Comparison of ENCODE assay signal across 12 mouse cellular contexts in genomic region chr5:34908726-34909633, GRCm38 (mm10). TPM values are rescaled to one million over a fixed set of nuclear protein-coding genes. Genes with fewer than 3 reads are reported as not detected.
DNase-seq lines count a peak whose midpoint lies in the region; ATAC-seq and TF ChIP-seq lines count a peak whose summit lies in the region.
"Had no signal": no experiment of that assay in that cellular context is flagged by ENCODE, and none has a peak within 500 bp of the region (broad histone marks: within the 10 kb centered on the region; RNA-seq: fewer than 3 reads in every experiment).

No protein-coding gene starts in this region.

- no peak for DNase-seq in heart, embryonic 10.5 days (ENCODE audit: low spot score)
- no peak for DNase-seq in heart, postnatal 36 days
- peak; percentile 25 for DNase-seq in ES-CJ7 (ENCODE audit: low read depth, low spot score)
- no peak for DNase-seq in limb, embryonic 14.5 days (ENCODE audit: low spot score)
- DNase-seq in lung, postnatal 4 days: peak; percentile 27 to 71
- DNase-seq in left cerebral cortex, adult 9 months (ENCODE audit: low spot score in 2 of 2): no peak
- DNase-seq in adrenal gland, postnatal 4 days (ENCODE audit: low spot score in 2 of 2): no peak
- DNase-seq in forebrain, embryonic 14.5 days (ENCODE audit: low spot score): no peak
- DNase-seq: forebrain, postnatal 0 days; kidney, postnatal 10 days; retina, postnatal 1 day had no signal

- peak; percentile 56; the same call in 1 of the 2 replicates for ATAC-seq in limb, embryonic 14.5 days (ENCODE audit: low FRiP score, low read depth)
- no peak for ATAC-seq in forebrain, embryonic 14.5 days
- ATAC-seq: forebrain, postnatal 0 days had no signal

- H3K4me1 ChIP-seq in heart, embryonic 10.5 days: peaks cover 11% of the 10 kb centered on the region
- H3K4me1 ChIP-seq in limb, embryonic 14.5 days (ENCODE audit: control insufficient read depth, insufficient read depth, low read length): no peaks in the 10 kb centered on the region
- H3K4me1 ChIP-seq in forebrain, embryonic 14.5 days (ENCODE audit: control insufficient read depth, insufficient read depth, low read length): no peaks in the 10 kb centered on the region

- WGBS in heart, embryonic 10.5 days: 81% methylated on average over 9 of the region's 9 CpGs
- WGBS in limb, embryonic 14.5 days: 69% methylated on average over 9 of the region's 9 CpGs
- 75% methylated on average over 9 of the region's 9 CpGs for WGBS in forebrain, embryonic 14.5 days

- no peaks in the 10 kb centered on the region for H3K27me3 ChIP-seq in heart, embryonic 10.5 days (ENCODE audit: insufficient read depth, poor library complexity, severe bottlenecking)
- H3K27me3 ChIP-seq in limb, embryonic 14.5 days (ENCODE audit: control insufficient read depth, insufficient read depth, low read length): no peaks in the 10 kb centered on the region
- H3K27me3 ChIP-seq in forebrain, embryonic 14.5 days (replicated peaks; ENCODE audit: control insufficient read depth, insufficient read depth, low read length): no peaks in the 10 kb centered on the region

- H3K9ac ChIP-seq in limb, embryonic 14.5 days (ENCODE audit: low read depth, low read length, severe bottlenecking): no peak overlapping the region
- H3K9ac ChIP-seq in forebrain, embryonic 14.5 days (ENCODE audit: low read length): no peak overlapping the region
- H3K9ac ChIP-seq: forebrain, postnatal 0 days had no signal

- intact Hi-C loops in heart, postnatal 36 days (cut with DNase I): no loop called here

- no peaks in the 10 kb centered on the region for H3K9me3 ChIP-seq in heart, embryonic 10.5 days
- no peaks in the 10 kb centered on the region for H3K9me3 ChIP-seq in limb, embryonic 14.5 days (ENCODE audit: control insufficient read depth, low read length)
- H3K9me3 ChIP-seq in forebrain, embryonic 14.5 days (replicated peaks; ENCODE audit: control insufficient read depth, low read length): no peaks in the 10 kb centered on the region

- no peak overlapping the region for H3K4me2 ChIP-seq in limb, embryonic 14.5 days (replicated peaks; ENCODE audit: low read depth, low read length, severe bottlenecking)
- no peak overlapping the region for H3K4me2 ChIP-seq in forebrain, embryonic 14.5 days (ENCODE audit: low read length)

- H3K36me3 ChIP-seq in heart, embryonic 10.5 days: peaks cover 74% of the 10 kb centered on the region
- H3K36me3 ChIP-seq in limb, embryonic 14.5 days (ENCODE audit: control insufficient read depth, insufficient read depth, low read length): peaks cover 70% of the 10 kb centered on the region
- H3K36me3 ChIP-seq in forebrain, embryonic 14.5 days (ENCODE audit: control insufficient read depth, insufficient read depth, low read length): peaks cover 63% of the 10 kb centered on the region

- TF ChIP-seq POLR2A in limb, embryonic 14.5 days (IDR thresholded peaks at IDR 0.05; ENCODE audit: borderline replicate concordance, extremely low read depth, insufficient read depth, insufficient read length): no peak

- H3K27ac ChIP-seq in heart, embryonic 10.5 days: peak overlapping the region; percentile 64
- H3K27ac ChIP-seq in limb, embryonic 14.5 days (replicated peaks; ENCODE audit: low read depth, low read length): no peak overlapping the region
- no peak overlapping the region for H3K27ac ChIP-seq in forebrain, embryonic 14.5 days (ENCODE audit: low read depth, low read length)

- H3K4me3 ChIP-seq in heart, embryonic 10.5 days: no peak overlapping the region
- H3K4me3 ChIP-seq in limb, embryonic 14.5 days (replicated peaks; ENCODE audit: low read length): no peak overlapping the region
- H3K4me3 ChIP-seq in forebrain, embryonic 14.5 days (ENCODE audit: low read depth, low read length): no peak overlapping the region
- H3K4me3 ChIP-seq: myocyte had no signal

RNA-seq across cellular contexts. Expression of gene Msantd1, which starts 1.2 kb away (rescaled TPM):
- 0.37 and 1.3 TPM in 2 replicates for polyA plus RNA-seq in heart, embryonic 10.5 days (2016; fragmentation: Nextera tagmentation; extraction: Ambion mirVana)
- total RNA-seq in heart, postnatal 36 days (2021): under 1 TPM; 0.39 to 0.60 TPM
- 4.5 and 5.8 TPM in 2 replicates for polyA plus RNA-seq in limb, embryonic 14.5 days (2012; rRNA removed)
- 0.39 and 0.77 TPM in 2 replicates for polyA plus RNA-seq in limb, embryonic 14.5 days (2014; fragmentation: Nextera tagmentation; extraction: Ambion mirVana)
- 1 to 10 TPM; 1.9 to 2.9 TPM for total RNA-seq in adrenal gland, postnatal 4 days (2021)
- 5.5 and 7.4 TPM in 2 replicates for polyA plus RNA-seq in forebrain, embryonic 14.5 days (2014; fragmentation: Nextera tagmentation; extraction: Ambion mirVana)
- polyA plus RNA-seq: myocyte had no signal

RNA-seq across cellular contexts. Expression of gene Rgs12, which starts 40.3 kb away (rescaled TPM):
- polyA plus RNA-seq in heart, embryonic 10.5 days (2016; fragmentation: Nextera tagmentation; extraction: Ambion mirVana): 32.8 and 35.3 TPM in 2 replicates
- 10 to 100 TPM; 15.6 to 16.2 TPM for total RNA-seq in heart, postnatal 36 days (2021)
- 40.4 and 48.1 TPM in 2 replicates for polyA plus RNA-seq in limb, embryonic 14.5 days (2012; rRNA removed)
- 32.6 and 39.0 TPM in 2 replicates for polyA plus RNA-seq in limb, embryonic 14.5 days (2014; fragmentation: Nextera tagmentation; extraction: Ambion mirVana)
- total RNA-seq in adrenal gland, postnatal 4 days (2021): 10 to 100 TPM; 57.1 to 64.9 TPM
- 37.2 and 37.4 TPM in 2 replicates for polyA plus RNA-seq in forebrain, embryonic 14.5 days (2014; fragmentation: Nextera tagmentation; extraction: Ambion mirVana)

Comparison
In these comparisons a context has a peak if more than half of its experiments do, and no peak if none do; other contexts are left out.
1. DNase-seq: peak in ES-CJ7 (single experiment) and lung, postnatal 4 days (2 of 2); none in heart, embryonic 10.5 days (single experiment), heart, postnatal 36 days (0 of 2), limb, embryonic 14.5 days (single experiment), left cerebral cortex, adult 9 months (0 of 2), adrenal gland, postnatal 4 days (0 of 2) and forebrain, embryonic 14.5 days (single experiment).